Mouse (Mus musculus): Measurements from ENCODE around the gene Efnb3. TPM values are rescaled to one million over a fixed set of nuclear protein-coding genes. Genes with fewer than 3 reads are reported as not detected.
A peak's percentile ranks its signal among the peaks of the same experiment; 100 is the strongest.

The Efnb3 gene
- polyA plus RNA-seq, 1 experiment from 2014 or later = 54.4 TPM

DNA sequence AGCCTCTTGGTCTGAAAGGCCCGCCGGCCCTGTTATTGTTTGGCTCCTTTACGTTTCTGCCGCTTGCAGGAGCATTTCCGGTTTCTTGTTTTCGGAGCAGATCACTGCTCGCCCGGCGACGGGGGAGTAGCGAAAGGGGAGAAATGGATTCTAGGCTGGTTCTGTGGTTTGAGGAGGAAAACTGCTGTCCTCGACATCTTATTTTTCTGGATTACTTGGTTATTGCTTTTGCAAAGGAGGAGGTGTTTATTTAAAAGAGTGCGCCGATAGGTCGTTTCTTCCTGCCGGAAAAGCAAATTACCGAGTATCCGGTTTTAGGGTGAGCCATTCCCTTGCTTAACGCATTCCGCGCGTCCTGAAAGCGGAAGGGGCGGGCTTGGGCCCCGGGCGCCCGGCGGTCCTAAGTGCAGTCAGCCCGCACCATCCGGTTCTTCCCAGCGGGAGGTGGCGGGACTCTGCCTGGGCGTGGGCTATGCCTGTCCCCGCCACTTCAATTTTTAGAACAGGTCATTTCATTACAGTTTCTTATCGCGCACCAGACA is 21.2 kb upstream of the Efnb3 start:
- Histone ChIP-seq H3K9ac (peak overlapping the region; percentile 75), H3K9me3 (no peaks in the 10 kb centered on the region), H3K4me3 (peak overlapping the region; percentile 74), H3K4me2 (replicated peaks) (peak overlapping the region; percentile 83), H3K27me3 (replicated peaks) (no peaks in the 10 kb centered on the region), H3K4me1 (peaks cover 30% of the 10 kb centered on the region), H3K36me3 (no peaks in the 10 kb centered on the region; the same call in 1 of the 2 replicates), H3K27ac (peak overlapping the region; percentile 71)
- ATAC-seq (ENCODE audit: low FRiP score, low read depth) = peak; percentile 75
- under 1% methylated on average over 36 of the region's 36 CpGs for WGBS

DNA sequence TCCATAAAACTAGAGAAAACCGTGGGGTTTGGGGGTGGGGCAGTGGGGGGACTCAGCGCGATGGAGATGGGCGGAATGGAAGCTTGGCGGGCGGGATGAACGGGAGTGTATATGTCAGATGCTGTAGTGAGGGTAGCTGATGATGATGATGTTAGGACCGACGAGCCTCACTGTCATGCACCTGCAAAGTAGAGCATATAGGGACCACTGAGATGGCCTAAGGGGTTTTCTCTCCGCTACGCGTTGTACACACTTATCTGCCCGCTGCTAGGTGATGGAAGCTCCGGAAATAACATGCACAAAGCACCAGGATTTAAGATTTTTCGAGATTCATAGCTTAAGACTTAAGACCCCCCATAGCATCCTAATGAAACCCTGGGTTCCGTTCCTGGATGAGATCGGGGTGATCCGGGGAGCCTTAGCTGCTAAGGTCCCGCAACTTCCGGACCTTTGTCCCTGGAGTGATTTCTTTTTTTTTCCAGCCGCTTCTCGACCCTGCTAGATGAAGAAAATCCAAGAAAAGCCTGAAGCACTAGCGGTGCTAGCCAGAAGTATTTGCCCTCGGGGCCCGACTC is 20.7 kb upstream of the Efnb3 start:
- H3K27ac ChIP-seq = peak overlapping the region; percentile 71
- H3K9me3 ChIP-seq = no peaks in the 10 kb centered on the region
- peak overlapping the region; percentile 74 for H3K4me3 ChIP-seq
- peak overlapping the region; percentile 83 for H3K4me2 ChIP-seq (replicated peaks)
- peaks cover 34% of the 10 kb centered on the region for H3K4me1 ChIP-seq
- no peaks in the 10 kb centered on the region for H3K27me3 ChIP-seq (replicated peaks)
- ATAC-seq (ENCODE audit: low FRiP score, low read depth) = peak; percentile 25; the same call in 1 of the 2 replicates
- H3K9ac ChIP-seq = peak overlapping the region; percentile 75
- WGBS = under 1% methylated on average over 25 of the region's 25 CpGs
- H3K36me3 ChIP-seq = no peaks in the 10 kb centered on the region

DNA sequence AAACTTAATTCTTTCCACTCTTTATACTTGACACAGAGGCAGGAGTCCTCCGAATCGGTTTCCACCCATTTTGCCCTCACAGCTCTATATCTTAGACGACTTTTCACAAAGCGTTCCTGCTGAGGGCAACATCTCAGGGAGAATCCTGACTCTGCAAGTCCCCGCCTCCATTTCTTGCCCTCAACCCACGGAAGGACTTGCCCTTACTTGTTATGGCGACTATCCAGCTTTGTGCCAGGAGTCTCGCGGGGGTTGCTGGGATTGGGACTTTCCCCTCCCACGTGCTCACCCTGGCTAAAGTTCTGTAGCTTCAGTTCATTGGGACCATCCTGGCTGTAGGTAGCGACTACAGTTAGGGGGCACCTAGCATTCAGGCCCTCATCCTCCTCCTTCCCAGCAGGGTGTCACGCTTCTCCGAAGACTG is 20.1 kb upstream of the Efnb3 start, which contains the start of the genes Wrap53 and Trp53:
Gene Wrap53 (minus strand): TSS at position 165 of the 424 bp plus-strand sequence.
Gene Trp53 (plus strand): TSS at position 269 of the 424 bp plus-strand sequence.
- Histone ChIP-seq H3K36me3 (0 out of 2 replicates have a peak, but pooled peaks cover 1% of the 10 kb centered on the region), H3K27me3 (replicated peaks) (no peaks in the 10 kb centered on the region), H3K27ac (peak within 1 kb of the TSS; percentile 71), H3K9ac (peak within 1 kb of the TSS; percentile 75), H3K4me2 (replicated peaks) (peak within 1 kb of the TSS; percentile 83), H3K9me3 (no peaks in the 10 kb centered on the region), H3K4me1 (peaks cover 34% of the 10 kb centered on the region), H3K4me3 (peak within 1 kb of the TSS; percentile 74)
- under 1% methylated on average over 13 of the region's 13 CpGs for WGBS
- ATAC-seq (ENCODE audit: low FRiP score, low read depth) = peak; percentile 69

DNA sequence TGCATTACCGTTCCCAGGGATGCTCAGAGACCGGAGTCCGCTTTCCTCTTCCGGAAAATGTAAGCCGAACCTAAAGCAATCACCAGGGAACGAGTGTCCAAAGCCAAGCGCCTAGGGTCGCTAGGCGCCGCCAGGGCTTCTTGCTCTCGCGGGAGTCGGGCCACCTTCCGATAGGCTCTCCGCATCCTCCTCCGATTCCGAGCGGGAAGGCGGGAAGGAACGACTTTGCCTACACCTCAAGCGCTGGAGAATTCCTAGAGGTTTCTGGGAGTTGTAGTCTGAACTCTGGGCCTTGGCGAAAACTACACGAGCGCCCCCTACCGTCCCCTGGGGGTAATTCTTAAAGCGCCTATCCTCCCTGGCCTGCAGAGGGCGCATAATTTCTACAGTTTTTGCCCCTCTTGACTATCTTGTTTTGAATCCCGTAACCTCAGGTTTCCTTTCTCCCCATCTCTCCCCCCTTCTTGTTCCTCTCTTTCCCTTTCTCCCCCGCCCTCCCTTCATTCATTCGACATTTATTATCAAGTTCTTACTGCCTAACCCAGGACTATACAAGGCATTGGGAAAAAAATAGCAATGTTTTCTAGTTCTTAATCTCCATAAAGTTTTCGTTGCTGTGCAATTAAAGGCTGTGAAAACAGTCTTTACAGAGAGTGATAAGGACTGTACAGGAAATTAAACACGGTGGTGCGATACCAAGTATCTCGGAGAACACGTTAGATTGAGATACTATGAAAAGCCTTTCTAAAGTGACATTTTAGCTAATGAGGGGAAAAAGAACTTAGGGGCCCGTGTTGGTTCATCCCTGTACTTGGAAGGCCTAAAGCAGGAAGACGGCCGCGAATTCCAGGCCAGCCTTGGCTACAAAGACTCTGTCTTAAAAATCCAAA is 19.4 kb upstream of the Efnb3 start:
- peaks cover 34% of the 10 kb centered on the region for H3K4me1 ChIP-seq
- peak; percentile 87 for ATAC-seq (ENCODE audit: low FRiP score, low read depth)

DNA sequence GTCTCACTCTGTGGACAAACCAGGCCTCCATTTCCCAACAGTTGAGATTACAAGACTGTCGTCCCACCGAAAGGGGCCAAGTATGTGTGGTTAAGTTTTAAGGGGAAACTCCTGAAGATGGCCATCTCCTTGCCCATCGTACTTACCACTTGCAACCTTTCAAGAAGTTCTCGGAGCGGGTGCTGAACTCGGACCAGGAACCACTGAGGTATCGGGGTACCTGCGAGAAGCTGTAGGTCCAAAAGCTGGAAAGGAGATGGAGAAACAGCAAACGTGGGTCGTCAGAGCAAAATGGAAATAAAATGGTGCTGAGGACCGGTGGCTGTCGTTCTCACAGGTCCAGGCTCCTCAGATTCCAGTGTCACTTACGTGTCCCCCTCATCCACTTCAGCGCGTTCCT is 18.3 kb upstream of the Efnb3 start:
- 14% methylated on average over 15 of the region's 15 CpGs for WGBS
- H3K27me3 ChIP-seq (replicated peaks) = no peaks in the 10 kb centered on the region
- H3K9ac ChIP-seq = peak overlapping the region; percentile 72
- H3K4me2 ChIP-seq (replicated peaks) = peak overlapping the region; percentile 83
- H3K4me1 ChIP-seq = peaks cover 34% of the 10 kb centered on the region
- no peak for ATAC-seq (ENCODE audit: low FRiP score, low read depth)
- H3K36me3 ChIP-seq = peaks cover 10% of the 10 kb centered on the region
- H3K27ac ChIP-seq = no peak overlapping the region
- peak overlapping the region; percentile 68 for H3K4me3 ChIP-seq
- H3K9me3 ChIP-seq = no peaks in the 10 kb centered on the region

More for the DNA sequence above, 19.4 kb upstream of the Efnb3 start:
- H3K9me3 ChIP-seq = no peaks in the 10 kb centered on the region
- peak overlapping the region; percentile 74 for H3K4me3 ChIP-seq
- peaks cover 7% of the 10 kb centered on the region; the same call in 1 of the 2 replicates for H3K36me3 ChIP-seq
- peak overlapping the region; percentile 83 for H3K4me2 ChIP-seq (replicated peaks)
- 3% methylated on average over 39 of the region's 39 CpGs for WGBS
- H3K9ac ChIP-seq = peak overlapping the region; percentile 75
- no peaks in the 10 kb centered on the region for H3K27me3 ChIP-seq (replicated peaks)
- H3K27ac ChIP-seq = peak overlapping the region; percentile 71

DNA sequence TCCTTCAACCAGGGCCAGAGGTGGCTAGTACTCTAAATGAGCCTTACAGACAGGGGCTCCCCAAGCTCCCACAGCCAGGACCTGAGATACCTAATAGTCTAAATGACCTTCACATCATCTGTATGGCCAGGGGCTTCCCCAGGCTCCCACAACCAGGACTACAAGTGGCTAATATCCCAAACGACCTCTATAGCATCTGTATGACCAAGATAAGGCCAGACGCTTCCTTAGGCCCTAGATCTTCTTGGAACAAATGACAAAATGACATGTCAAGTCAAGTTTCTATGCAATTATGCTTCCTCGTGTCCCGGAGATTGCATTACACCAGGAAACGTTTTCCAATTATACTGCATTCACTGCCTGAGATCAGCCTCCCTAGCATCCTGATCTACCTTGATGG is 16.3 kb upstream of the Efnb3 start:
- WGBS = 77% methylated on average over 5 of the region's 5 CpGs
- Histone ChIP-seq H3K4me2 (replicated peaks) (no peak overlapping the region), H3K27me3 (replicated peaks) (no peaks in the 10 kb centered on the region), H3K4me3 (no peak overlapping the region), H3K36me3 (peaks cover 16% of the 10 kb centered on the region), H3K9ac (no peak overlapping the region), H3K4me1 (peaks cover 26% of the 10 kb centered on the region), H3K9me3 (no peaks in the 10 kb centered on the region), H3K27ac (no peak overlapping the region)
- ATAC-seq (ENCODE audit: low FRiP score, low read depth) = no peak

DNA sequence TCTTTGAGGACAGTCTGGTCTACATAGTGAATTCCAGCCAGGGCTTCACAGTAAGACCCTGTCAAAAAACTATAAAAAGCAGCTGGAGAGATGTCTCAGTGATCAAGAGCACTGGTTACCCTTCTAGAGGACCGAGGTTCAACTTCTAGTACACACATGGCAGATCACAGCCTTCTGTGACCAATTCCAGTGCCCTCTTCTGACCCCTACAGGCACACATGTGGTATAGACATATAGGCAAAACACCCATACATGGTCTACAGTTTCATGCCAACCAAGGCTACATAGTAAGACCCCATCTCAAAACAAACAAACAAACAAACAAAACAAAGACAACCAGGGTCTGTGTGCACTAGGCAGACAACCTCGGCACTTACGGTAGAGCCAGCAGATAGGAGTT is 15.2 kb upstream of the Efnb3 start:
- Histone ChIP-seq H3K4me2 (replicated peaks) (no peak overlapping the region), H3K9me3 (no peaks in the 10 kb centered on the region), H3K36me3 (peaks cover 27% of the 10 kb centered on the region), H3K9ac (no peak overlapping the region), H3K4me3 (no peak overlapping the region), H3K27me3 (replicated peaks) (no peaks in the 10 kb centered on the region), H3K4me1 (peaks cover 26% of the 10 kb centered on the region), H3K27ac (no peak overlapping the region)
- WGBS = 71% methylated on average over 3 of the region's 3 CpGs
- ATAC-seq (ENCODE audit: low FRiP score, low read depth) = no peak

DNA sequence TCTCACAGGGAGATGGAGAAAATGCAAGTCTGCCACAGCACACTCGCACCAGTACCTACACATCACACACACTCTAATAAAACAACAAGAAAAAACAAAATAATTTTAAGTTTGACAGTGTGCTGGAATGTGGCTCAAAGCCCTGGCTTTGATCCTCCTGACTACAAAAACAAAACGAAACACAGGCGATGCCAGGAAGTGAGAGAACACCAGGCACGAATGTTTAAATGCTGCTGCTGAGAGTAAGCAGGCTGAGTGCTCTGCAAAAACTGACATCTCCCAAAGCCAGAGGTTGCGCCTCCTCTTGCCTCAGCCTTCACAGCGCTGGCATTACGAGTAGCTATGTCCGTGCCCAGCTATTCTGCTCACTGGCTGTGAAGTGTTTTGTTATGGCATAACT is 5.1 kb upstream of the Efnb3 start:
- 83% methylated on average over 8 of the region's 8 CpGs for WGBS
- H3K4me1 ChIP-seq = peaks cover 21% of the 10 kb centered on the region
- no peak overlapping the region for H3K27ac ChIP-seq
- no peak overlapping the region for H3K4me2 ChIP-seq (replicated peaks)
- no peak for ATAC-seq (ENCODE audit: low FRiP score, low read depth)
- peaks cover 49% of the 10 kb centered on the region for H3K36me3 ChIP-seq
- no peaks in the 10 kb centered on the region for H3K27me3 ChIP-seq (replicated peaks)
- H3K4me3 ChIP-seq = no peak overlapping the region
- no peak overlapping the region for H3K9ac ChIP-seq
- no peaks in the 10 kb centered on the region for H3K9me3 ChIP-seq

DNA sequence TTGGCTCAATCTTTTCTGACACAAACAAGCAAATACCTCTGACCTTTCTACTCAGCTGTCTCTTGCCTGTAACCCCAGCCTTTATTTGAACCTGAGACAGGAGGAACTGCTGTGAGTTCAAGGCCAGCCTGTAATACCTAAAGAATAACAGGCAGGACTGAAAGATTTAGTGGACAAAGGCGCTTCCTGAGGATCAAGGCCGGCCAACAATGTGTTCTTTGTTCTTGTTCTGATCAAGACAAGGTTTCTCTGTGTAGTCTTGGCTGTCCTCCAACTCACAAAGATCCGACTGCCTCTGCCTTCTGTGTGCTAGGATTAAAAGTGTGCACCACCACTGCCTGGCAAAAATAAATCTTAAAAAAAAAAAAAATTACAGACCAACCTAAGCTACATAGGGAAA is 4.4 kb upstream of the Efnb3 start:
- Histone ChIP-seq H3K27me3 (replicated peaks) (no peaks in the 10 kb centered on the region), H3K9me3 (no peaks in the 10 kb centered on the region), H3K27ac (no peak overlapping the region), H3K4me1 (peaks cover 26% of the 10 kb centered on the region), H3K9ac (no peak overlapping the region), H3K4me3 (no peak overlapping the region), H3K4me2 (replicated peaks) (no peak overlapping the region), H3K36me3 (peaks cover 44% of the 10 kb centered on the region)
- ATAC-seq (ENCODE audit: low FRiP score, low read depth) = no peak
- WGBS = 39% methylated on average over 3 of the region's 3 CpGs

DNA sequence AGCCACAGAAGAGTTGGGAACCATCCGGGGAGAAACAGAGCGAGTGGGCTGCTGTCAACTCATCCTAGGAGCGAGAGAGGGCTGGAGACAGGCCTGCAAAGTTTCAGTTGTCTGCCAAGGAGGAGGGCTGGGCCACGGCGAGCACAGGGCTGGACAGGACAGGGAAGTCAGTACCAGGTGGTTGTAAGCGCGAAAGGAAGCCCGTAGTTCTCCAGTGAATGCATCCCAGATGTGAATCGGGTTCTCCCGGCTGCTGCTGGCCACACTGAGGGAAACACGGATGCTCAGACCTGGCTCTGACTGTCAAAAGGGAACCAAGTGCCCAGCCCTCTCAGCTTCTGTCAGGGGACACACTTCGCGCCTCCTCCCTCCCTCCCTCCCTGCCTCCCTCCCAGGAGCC is 3.4 kb upstream of the Efnb3 start:
- Histone ChIP-seq H3K36me3 (peaks cover 42% of the 10 kb centered on the region), H3K4me2 (replicated peaks) (no peak overlapping the region), H3K27me3 (replicated peaks) (no peaks in the 10 kb centered on the region), H3K9ac (peak overlapping the region; percentile 13; the same call in 1 of the 2 replicates), H3K27ac (no peak overlapping the region), H3K4me3 (no peak overlapping the region), H3K9me3 (no peaks in the 10 kb centered on the region), H3K4me1 (peaks cover 37% of the 10 kb centered on the region)
- ATAC-seq (ENCODE audit: low FRiP score, low read depth) = no peak
- 86% methylated on average over 13 of the region's 13 CpGs for WGBS

DNA sequence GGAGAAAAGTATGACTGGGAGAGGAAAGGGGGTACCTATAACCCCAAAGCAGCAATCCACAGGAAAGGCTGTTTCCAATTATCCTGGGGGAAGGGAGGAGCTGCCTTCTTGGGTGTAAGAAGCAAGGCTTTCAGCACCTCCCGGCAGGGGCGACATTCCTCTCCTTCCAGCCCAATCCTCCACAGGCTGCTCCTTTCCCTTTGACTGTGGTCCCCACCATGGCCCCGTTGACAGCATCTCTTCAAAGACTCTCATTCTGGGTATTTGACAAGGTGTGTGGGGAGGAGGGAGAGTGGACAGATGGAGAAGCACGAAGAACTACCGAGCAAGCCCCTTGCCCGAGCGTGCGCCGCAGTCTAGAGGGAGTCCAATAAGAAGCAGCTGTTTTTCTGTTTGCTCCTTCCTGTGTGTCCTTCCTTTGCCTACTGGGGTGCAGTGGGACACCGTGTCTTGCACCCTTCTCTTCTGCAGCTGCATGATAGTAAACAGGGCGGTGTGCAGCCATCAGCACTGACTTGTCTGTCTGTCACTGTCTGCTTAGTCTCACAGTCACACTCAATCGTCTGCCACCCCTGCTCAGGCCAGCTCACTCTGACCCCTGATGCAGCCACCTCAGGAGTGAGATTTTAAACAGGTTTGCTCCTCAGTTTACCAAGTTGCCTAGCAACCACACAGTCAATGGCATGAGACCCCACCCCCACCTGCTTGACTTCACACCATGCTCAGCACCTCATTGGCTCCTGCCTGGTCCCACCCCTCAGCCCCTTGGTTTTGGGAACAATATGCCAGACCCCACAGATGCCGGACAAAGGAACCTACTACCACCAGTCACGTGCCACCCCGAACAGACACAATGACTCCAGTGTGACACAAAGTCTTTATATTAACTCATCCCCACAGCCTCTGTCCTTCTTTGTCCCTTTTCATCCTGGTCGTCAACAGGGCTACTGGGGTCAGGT is 1.2 kb upstream of the Efnb3 start:
- peak overlapping the region; percentile 91 for H3K9ac ChIP-seq
- ATAC-seq (ENCODE audit: low FRiP score, low read depth) = 0 out of 2 replicates have a peak, but pooled peaks have one; percentile 18
- peak overlapping the region; percentile 95 for H3K4me2 ChIP-seq (replicated peaks)
- no peaks in the 10 kb centered on the region for H3K9me3 ChIP-seq
- H3K4me1 ChIP-seq = peaks cover 59% of the 10 kb centered on the region
- WGBS = 23% methylated on average over 16 of the region's 16 CpGs
- 0 out of 2 replicates have a peak overlapping the region, but pooled peaks have one; percentile 4 for H3K27ac ChIP-seq
- H3K27me3 ChIP-seq (replicated peaks) = no peaks in the 10 kb centered on the region
- H3K36me3 ChIP-seq = peaks cover 31% of the 10 kb centered on the region
- no peak overlapping the region for H3K4me3 ChIP-seq
